Mouse (Mus musculus): ENCODE results near the gene Asic2.

GRCm38 (mm10) chr11:81670436-81670835, 297.8 kb downstream of the Asic2 start:
- no peak for TF ChIP-seq CTCF (conservative IDR thresholded peaks at IDR 0.05; ENCODE audit: insufficient read depth, insufficient read length, low read depth, low read length)
- TF ChIP-seq POLR2A (IDR thresholded peaks at IDR 0.05; ENCODE audit: low read depth, low read length): no peak
